Mouse (Mus musculus) MEL (cell line): Measurements from ENCODE around the gene Pgs1.

Experiments used
- CTCF ChIP-seq, 3 experiments: IDR thresholded peaks in 2 of 3; conservative IDR thresholded peaks in 1 of 3; 2 replicates each; pipeline ENCODE4 v1.5.1; 2011 to 2012; ENCODE audit warnings: low read length in 3 of 3, low read depth in 2 of 3, mild to moderate bottlenecking in 2 of 3, improper control_type of control experiment in 1 of 3, inconsistent platforms in 1 of 3, mixed read lengths in 1 of 3, moderate library complexity in 1 of 3; ENCODE audit not compliant: control insufficient read depth in 1 of 3, insufficient read depth in 1 of 3, poor library complexity in 1 of 3, severe bottlenecking in 1 of 3
- EP300 ChIP-seq, 2 experiments: IDR thresholded peaks; 2 replicates each; pipeline ENCODE4 v1.6.1; 2011; ENCODE audit warnings: improper control_type of control experiment in 2 of 2, low read length in 2 of 2, low read depth in 1 of 2, mild to moderate bottlenecking in 1 of 2
- ETS1 ChIP-seq: IDR thresholded peaks from 2 replicates; pipeline ENCODE4 v1.6.1; 2012; ENCODE audit warnings: low read depth, mild to moderate bottlenecking, inconsistent platforms, low read length, improper control_type of control experiment, moderate library complexity
- GATA1 ChIP-seq: IDR thresholded peaks from 2 replicates; pipeline ENCODE4 v1.6.1; 2011; ENCODE audit warnings: low read depth, low read length, improper control_type of control experiment
- HCFC1 ChIP-seq: IDR thresholded peaks from 2 replicates; pipeline ENCODE4 v1.6.1; 2012; ENCODE audit warnings: low read depth, mild to moderate bottlenecking, inconsistent platforms, low read length, improper control_type of control experiment, moderate library complexity
- MEF2A ChIP-seq: IDR thresholded peaks from 2 replicates; pipeline ENCODE4 v1.6.1; 2014; ENCODE audit warnings: low read depth, mild to moderate bottlenecking, inconsistent platforms, low read length, improper control_type of control experiment; ENCODE audit not compliant: poor library complexity, insufficient replicate concordance, severe bottlenecking; ENCODE audit errors: extremely low read depth
- MYB ChIP-seq: IDR thresholded peaks from 2 replicates; pipeline ENCODE4 v1.6.1; 2011; ENCODE audit warnings: mild to moderate bottlenecking, low read depth, low read length, improper control_type of control experiment
- NELFE ChIP-seq: IDR thresholded peaks from 2 replicates; pipeline ENCODE4 v1.6.1; 2011; ENCODE audit warnings: low read depth, low read length, improper control_type of control experiment
- POLR2A ChIP-seq, 2 experiments: IDR thresholded peaks; 2 replicates each; pipeline ENCODE4 v1.6.1; 2011 to 2012; ENCODE audit warnings: low read length in 2 of 2, mild to moderate bottlenecking in 2 of 2, control low read depth in 1 of 2, improper control_type of control experiment in 1 of 2, low read depth in 1 of 2, moderate library complexity in 1 of 2; ENCODE audit not compliant: control insufficient read depth in 1 of 2, insufficient read depth in 1 of 2, poor library complexity in 1 of 2
- TAL1 ChIP-seq: IDR thresholded peaks from 2 replicates; pipeline ENCODE4 v1.6.1; 2012; ENCODE audit warnings: mild to moderate bottlenecking, inconsistent platforms, low read length, moderate library complexity, mixed read lengths
- USF1 ChIP-seq: IDR thresholded peaks from 2 replicates; pipeline ENCODE4 v1.6.1; 2014; ENCODE audit warnings: low read depth, mild to moderate bottlenecking, inconsistent platforms, low read length, improper control_type of control experiment, moderate library complexity
- ZKSCAN1 ChIP-seq: IDR thresholded peaks from 2 replicates; pipeline ENCODE4 v1.6.1; 2012; ENCODE audit warnings: low read depth, mild to moderate bottlenecking, inconsistent platforms, low read length, improper control_type of control experiment, moderate library complexity

GRCm38 (mm10) chr11:117974327-117975125, 11.6 kb upstream of the Pgs1 start:
- no peak for TF ChIP-seq TAL1
- TF ChIP-seq EP300 (IDR thresholded peaks at IDR 0.05; ENCODE audit: low read depth in 1 of 2, low read length in 2 of 2) = no peak
- no peak for TF ChIP-seq CTCF (IDR thresholded peaks at IDR 0.05 in 2 of 3, conservative IDR thresholded peaks at IDR 0.05 in 1 of 3; ENCODE audit: control insufficient read depth in 1 of 3, insufficient read depth in 1 of 3, low read depth in 2 of 3, low read length in 3 of 3, poor library complexity in 1 of 3, severe bottlenecking in 1 of 3)
- no peak for TF ChIP-seq GATA1
- no peak for TF ChIP-seq MYB
- TF ChIP-seq USF1 = no peak
- no peak for TF ChIP-seq ZKSCAN1
- no peak for TF ChIP-seq POLR2A (IDR thresholded peaks at IDR 0.05; ENCODE audit: control insufficient read depth in 1 of 2, insufficient read depth in 1 of 2, low read depth in 1 of 2, low read length in 2 of 2, poor library complexity in 1 of 2)
- no peak for TF ChIP-seq MEF2A
- TF ChIP-seq NELFE = no peak
- TF ChIP-seq ETS1 = no peak
- TF ChIP-seq HCFC1 = no peak
